Mouse (Mus musculus): ENCODE measurements around the gene Ppef1. TPM values are rescaled to one million over a fixed set of nuclear protein-coding genes. Genes with fewer than 3 reads are reported as not detected.

Ppef1 gene
- not detected for polyA plus RNA-seq (2017; shearing (Covaris generic))

GRCm38 (mm10) chrX:160735650-160736049 lies at the start of gene Ppef1:
Gene Ppef1 (minus strand): TSS chrX:160735765.

GRCm38 (mm10) chrX:160767713-160768112 lies 32.1 kb upstream of the Ppef1 start, which contains the start of gene Rs1:
Gene Rs1 (plus strand): TSS chrX:160768013.

Other genes with a start within 250 kb of the Ppef1 start
- gene Phka2, start 233.6 kb downstream of the Ppef1 start, polyA plus RNA-seq (2017; shearing (Covaris generic)) = 22.5 TPM
- gene Rs1, start 32.2 kb upstream of the Ppef1 start, polyA plus RNA-seq (2017; shearing (Covaris generic)) = not detected
- gene Gja6, start 171.3 kb upstream of the Ppef1 start, polyA plus RNA-seq (2017; shearing (Covaris generic)) = not detected

Measured in inflammation-experienced regulatory T-cells, adult 16 weeks (primary cell).